Mouse (Mus musculus) spleen, adult 2 months (tissue): ENCODE results near the gene Slc6a9.

Experiments used
- CTCF ChIP-seq: fragments of 200-500 bp; IDR thresholded peaks from 2 replicates; pipeline ENCODE4 v1.5.1; 2011; ENCODE audit warnings: mild to moderate bottlenecking, inconsistent platforms; ENCODE audit not compliant: insufficient read depth, insufficient read length, insufficient replicate concordance; ENCODE audit errors: extremely low read depth
- POLR2A ChIP-seq: fragments of 200-500 bp; IDR thresholded peaks from 2 replicates; pipeline ENCODE4 v1.6.1; 2011; ENCODE audit warnings: low read depth, low read length, inconsistent platforms

- TF ChIP-seq POLR2A, result no peak
- no peak for TF ChIP-seq CTCF
These were observed 55.7 kb downstream of the Slc6a9 start for GRCm38 (mm10) chr4:117890031-117890430.
